Mouse (Mus musculus) E14TG2a.4 (cell line): ENCODE data around the gene Esyt1.

Experiments used
- CTCF ChIP-seq: conservative IDR thresholded peaks from 2 replicates; pipeline ENCODE4 v1.5.1; 2014; ENCODE audit warnings: low read length
- NANOG ChIP-seq: IDR thresholded peaks from 2 replicates; pipeline ENCODE4 v1.6.1; 2014; ENCODE audit warnings: borderline replicate concordance, low read length, mixed read lengths

DNA sequence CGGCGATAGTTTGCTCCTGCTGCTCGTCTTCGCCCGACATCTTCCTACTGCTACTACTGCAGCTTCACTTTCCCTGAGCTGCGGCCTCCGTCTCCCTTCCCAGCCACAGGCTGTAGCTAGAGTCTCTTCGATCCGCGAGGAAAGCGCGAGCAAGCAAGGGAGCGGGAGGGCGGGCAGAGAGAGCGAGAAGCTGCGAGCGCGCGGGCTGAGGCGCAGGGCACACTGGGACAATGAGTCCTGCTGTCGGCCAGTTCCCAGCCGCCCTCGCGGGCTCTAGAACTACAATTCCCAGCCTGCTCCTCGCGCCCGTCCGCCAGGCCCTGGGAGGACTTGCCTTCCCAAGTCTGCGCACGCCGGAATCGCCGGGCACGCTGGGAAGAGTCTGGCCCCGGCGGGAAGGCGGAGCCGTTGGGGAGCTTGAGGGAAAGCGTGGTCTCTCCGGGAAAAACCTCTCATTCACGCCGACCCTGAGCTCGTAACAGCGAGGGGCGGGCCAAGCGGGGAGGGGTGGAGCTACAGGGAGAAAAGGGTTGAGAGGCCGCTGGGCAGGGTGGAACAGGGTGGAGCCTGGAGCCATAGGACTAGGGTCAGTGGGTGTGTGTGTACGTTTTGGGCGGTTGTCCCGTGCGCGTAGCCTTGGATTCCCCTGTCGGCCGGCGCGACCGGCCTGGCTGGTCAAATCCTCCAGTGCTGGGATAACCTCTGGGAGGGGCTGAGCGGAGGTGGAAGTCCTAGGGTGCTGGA lies 40.3 kb upstream of the Esyt1 start, which contains the start of gene Pa2g4:
- TF ChIP-seq CTCF (no peak), NANOG (no peak)
